Mouse (Mus musculus): ENCODE measurements around the gene Usp21.

GRCm38 (mm10) chr1:171322012-171322411, 34.2 kb upstream of the Usp21 start:
- TF ChIP-seq CTCF (IDR thresholded peaks at IDR 0.05; ENCODE audit: low read depth) (0 out of 2 replicates have a peak, but pooled peaks have one; percentile 3), EP300 (IDR thresholded peaks at IDR 0.05; ENCODE audit: low read depth) (no peak)
